Mouse (Mus musculus): ENCODE data around the gene Ccl22. TPM values are rescaled to one million over a fixed set of nuclear protein-coding genes. Genes with fewer than 3 reads are reported as not detected.

Gene Ccl22
- polyA plus RNA-seq, 1 experiment = 1.6 TPM

- no peak for DNase-seq (ENCODE audit: low spot score)
Observed at GRCm38 (mm10) chr8:94778895-94779533, 33.6 kb downstream of the Ccl22 start.

GRCm38 (mm10) chr8:94779534-94780294 is 34.3 kb downstream of the Ccl22 start:
- DNase-seq (ENCODE audit: low spot score) = no peak

- DNase-seq (ENCODE audit: low spot score) = no peak
Observed at GRCm38 (mm10) chr8:94780491-94781154, 35.2 kb downstream of the Ccl22 start.

- no peak for DNase-seq (ENCODE audit: low spot score)
Observed at GRCm38 (mm10) chr8:94781155-94781837, 35.9 kb downstream of the Ccl22 start.

GRCm38 (mm10) chr8:94781838-94782235 is 36.4 kb downstream of the Ccl22 start:
- no peak for DNase-seq (ENCODE audit: low spot score)

- no peak for DNase-seq (ENCODE audit: low spot score)
Observed at GRCm38 (mm10) chr8:94783890-94784289, 38.5 kb downstream of the Ccl22 start.

DNA sequence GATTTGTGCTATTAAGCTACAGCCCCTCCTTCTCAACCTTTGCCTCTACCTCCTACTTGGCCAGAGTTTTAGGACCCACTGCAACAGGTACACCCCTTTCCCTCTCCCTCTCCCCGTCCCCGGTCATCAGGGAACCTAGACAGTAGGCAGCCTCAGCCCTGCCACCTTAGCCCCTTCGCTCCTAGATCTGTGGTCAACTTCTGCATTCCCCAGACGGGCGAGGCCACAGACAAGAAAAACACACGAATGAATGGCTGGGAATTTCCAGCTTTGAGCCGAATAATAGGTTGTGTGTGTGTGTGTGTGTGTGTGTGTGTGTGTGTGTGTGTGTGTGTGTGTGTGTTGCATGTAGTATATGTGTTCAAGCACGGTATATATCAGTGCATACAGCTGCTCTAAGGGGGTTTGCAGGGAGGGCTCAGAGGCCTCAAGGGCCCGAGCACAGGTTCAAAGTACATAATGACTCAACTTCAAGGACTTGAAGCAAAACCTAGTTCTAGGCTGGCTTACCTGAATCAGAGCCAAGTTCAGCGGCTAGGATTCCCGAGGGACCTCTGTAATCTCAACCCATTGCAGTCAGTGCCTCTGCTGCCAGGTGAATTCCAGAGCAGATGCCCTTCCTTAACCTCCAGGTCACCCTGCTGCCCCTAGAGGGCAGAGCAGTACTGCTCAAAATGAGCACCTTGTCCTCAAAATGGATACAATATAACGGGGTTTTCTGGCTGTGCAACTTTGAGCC is 40.0 kb downstream of the Ccl22 start:
- no peak for DNase-seq (ENCODE audit: low spot score)

- no peak for DNase-seq (ENCODE audit: low spot score)
Observed at GRCm38 (mm10) chr8:94785995-94786595, 40.7 kb downstream of the Ccl22 start.

- DNase-seq (ENCODE audit: low spot score) = no peak
Observed at GRCm38 (mm10) chr8:94787524-94788501, 42.4 kb downstream of the Ccl22 start.

GRCm38 (mm10) chr8:94789256-94789955 is 44.0 kb downstream of the Ccl22 start:
- DNase-seq (ENCODE audit: low spot score) = no peak

DNA sequence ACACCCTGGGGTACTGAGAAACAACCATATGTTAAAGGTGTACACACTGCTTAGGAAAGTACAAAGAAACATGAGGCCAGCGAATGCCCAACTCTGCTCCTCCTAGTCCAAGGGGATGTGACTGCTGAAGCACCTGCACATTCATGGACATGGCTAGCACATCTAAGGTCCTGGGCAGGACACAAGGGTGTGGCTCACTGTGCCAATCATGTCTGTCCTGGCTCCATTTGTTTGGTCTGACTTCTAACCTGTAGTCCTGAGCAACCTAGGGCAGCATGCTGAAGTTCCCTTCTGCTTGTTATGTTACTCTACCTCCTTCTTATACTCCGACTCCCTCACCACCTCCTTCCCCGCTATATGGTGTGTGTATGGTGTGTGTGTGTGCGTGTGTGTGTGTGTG is 49.0 kb downstream of the Ccl22 start:
- DNase-seq (ENCODE audit: low spot score) = no peak

DNA sequence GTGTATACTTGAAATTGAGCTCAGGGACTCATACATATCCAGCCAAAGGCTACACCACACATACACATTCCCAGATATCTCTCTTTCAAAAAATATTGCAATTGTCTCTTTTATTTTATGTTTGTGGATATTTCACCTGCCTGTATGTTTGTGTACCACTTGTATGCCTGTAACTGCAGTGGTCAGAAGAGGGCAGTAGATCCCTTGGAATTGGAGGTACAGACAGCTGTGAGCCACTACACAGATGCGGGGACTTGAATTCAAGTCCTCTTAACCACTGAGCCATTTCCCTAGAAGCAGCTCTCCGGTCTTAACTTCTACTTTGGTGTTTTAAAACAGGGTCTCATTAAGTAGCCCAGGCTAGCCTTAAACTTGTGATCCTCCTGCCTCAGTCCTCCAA is 49.4 kb downstream of the Ccl22 start:
- DNase-seq (ENCODE audit: low spot score) = no peak

DNA sequence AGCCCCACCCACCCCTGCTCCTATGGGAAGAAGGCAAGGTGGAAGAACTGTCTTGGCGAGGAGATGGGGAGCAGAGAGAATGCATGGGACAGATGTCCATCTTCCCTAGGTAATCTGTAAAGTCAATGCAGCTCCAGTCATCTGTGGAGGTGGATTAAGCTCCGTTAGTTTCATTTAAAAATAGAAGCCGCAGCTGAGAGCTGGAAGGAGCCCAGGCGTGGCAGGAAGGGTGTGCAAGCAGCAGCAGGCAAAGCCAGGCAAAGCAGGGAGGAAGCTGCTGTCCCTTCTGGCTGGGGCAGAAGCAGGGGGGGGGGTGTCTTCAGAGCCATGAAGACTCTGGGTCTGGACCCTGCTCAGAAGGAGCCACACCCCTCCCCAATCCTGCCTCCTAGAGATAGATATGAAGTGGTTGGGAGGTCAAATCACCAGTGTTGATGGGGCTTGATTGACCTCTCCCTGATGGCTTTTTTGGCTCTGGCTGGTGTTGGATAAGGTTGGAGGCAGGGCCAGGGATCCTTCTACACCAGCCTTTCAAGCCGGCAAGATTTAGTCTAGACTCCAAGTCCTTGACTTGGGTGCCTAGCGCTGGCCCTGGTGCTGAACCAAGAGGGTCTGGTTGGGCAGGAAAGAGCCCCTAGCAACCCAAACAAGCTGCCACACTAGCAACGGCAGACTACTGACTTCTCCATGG is 55.0 kb downstream of the Ccl22 start:
- no peak for DNase-seq (ENCODE audit: low spot score)

Other genes starting within 250 kb of the Ccl22 start
- 27.6 and 31.4 TPM in 2 replicates for gene Cpne2, start 212.6 kb upstream of the Ccl22 start, polyA plus RNA-seq (2012; rRNA removed)
- gene Rspry1, start 143.7 kb upstream of the Ccl22 start, polyA plus RNA-seq (2012; rRNA removed) = 11.4 and 12.5 TPM in 2 replicates
- 42.8 and 48.5 TPM in 2 replicates for gene Fam192a, start 143.6 kb upstream of the Ccl22 start, polyA plus RNA-seq (2012; rRNA removed)
- gene Arl2bp, start 79.0 kb upstream of the Ccl22 start, polyA plus RNA-seq (2012; rRNA removed) = 113 and 116 TPM in 2 replicates
- 82.4 and 99.3 TPM in 2 replicates for gene Pllp, start 49.3 kb upstream of the Ccl22 start, polyA plus RNA-seq (2012; rRNA removed)
- gene Cx3cl1, start 26.4 kb downstream of the Ccl22 start, polyA plus RNA-seq (2012; rRNA removed) = 20.6 and 27.3 TPM in 2 replicates
- gene Ccl17, start 64.9 kb downstream of the Ccl22 start, polyA plus RNA-seq (2012; rRNA removed) = 2.3 and 4.0 TPM in 2 replicates
- 62.3 and 72.1 TPM in 2 replicates for gene Coq9, start 92.7 kb downstream of the Ccl22 start, polyA plus RNA-seq (2012; rRNA removed)
- gene Ciapin1, start 92.8 kb downstream of the Ccl22 start, polyA plus RNA-seq (2012; rRNA removed) = 22.0 and 27.7 TPM in 2 replicates
- gene Polr2c, start 111.9 kb downstream of the Ccl22 start, polyA plus RNA-seq (2012; rRNA removed) = 89.5 and 99.2 TPM in 2 replicates
- gene Dok4, start 130.7 kb downstream of the Ccl22 start, polyA plus RNA-seq (2012; rRNA removed) = 12.4 and 13.6 TPM in 2 replicates
- gene Ccdc102a, start 172.5 kb downstream of the Ccl22 start, polyA plus RNA-seq (2012; rRNA removed) = 36.5 and 36.8 TPM in 2 replicates
- 1.4 TPM in 2 replicates for gene Adgrg5, start 178.1 kb downstream of the Ccl22 start, polyA plus RNA-seq (2012; rRNA removed)
- gene Adgrg1, start 229.2 kb downstream of the Ccl22 start, polyA plus RNA-seq (2012; rRNA removed) = 47.4 and 52.8 TPM in 2 replicates